Mouse (Mus musculus): ENCODE data around the gene Ugt1a5. TPM values are rescaled to one million over a fixed set of nuclear protein-coding genes. Genes with fewer than 3 reads are reported as not detected.

The Ugt1a5 gene
- polyA plus RNA-seq, 1 experiment: not detected

DNA sequence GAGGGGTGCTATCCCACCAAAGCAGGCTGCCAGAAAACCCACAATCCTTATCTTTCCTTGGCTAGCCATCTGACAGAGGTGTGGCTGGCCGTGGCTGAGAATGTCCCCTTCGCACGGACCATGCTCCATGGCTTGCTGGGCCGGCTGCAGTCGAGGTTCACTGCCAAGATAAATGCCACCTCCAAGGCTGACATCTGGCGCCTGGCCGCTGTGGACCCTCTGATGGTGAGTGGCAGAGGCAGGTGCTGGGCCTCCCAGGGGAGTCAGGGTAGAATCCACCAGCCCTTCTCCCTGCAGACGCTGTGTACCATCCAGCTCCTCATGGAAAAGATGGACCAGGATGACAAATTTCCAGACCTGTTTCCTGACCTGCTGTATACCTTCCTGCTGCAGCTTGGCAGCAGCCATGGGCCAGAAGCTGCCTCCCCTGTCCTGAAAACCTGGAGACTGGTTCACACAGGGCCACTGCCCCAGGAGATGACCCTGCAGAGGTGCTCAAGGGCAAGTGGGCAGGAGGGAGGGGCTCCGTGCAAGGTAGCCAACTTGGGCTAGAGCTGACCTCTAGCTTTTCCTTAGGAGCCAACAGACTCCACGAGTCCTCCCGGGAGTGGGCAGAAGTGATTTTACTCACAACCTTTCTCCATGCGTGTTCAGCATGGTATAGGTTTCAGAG lies 89.1 kb downstream of the Ugt1a5 start:
- no peak overlapping the region for H3K27ac ChIP-seq (ENCODE audit: insufficient read depth, low read depth, low read length)
- no peak for TF ChIP-seq CTCF (IDR thresholded peaks at IDR 0.05; ENCODE audit: insufficient read depth, low read depth, low read length)
- WGBS: 91% methylated on average over 12 of the region's 12 CpGs
- no peak overlapping the region for H3K4me3 ChIP-seq (ENCODE audit: insufficient read depth, low read depth, low read length)
- H3K4me1 ChIP-seq (ENCODE audit: control insufficient read depth, insufficient read depth, low read length): peaks cover 3% of the 10 kb centered on the region; the same call in 1 of the 2 replicates

DNA sequence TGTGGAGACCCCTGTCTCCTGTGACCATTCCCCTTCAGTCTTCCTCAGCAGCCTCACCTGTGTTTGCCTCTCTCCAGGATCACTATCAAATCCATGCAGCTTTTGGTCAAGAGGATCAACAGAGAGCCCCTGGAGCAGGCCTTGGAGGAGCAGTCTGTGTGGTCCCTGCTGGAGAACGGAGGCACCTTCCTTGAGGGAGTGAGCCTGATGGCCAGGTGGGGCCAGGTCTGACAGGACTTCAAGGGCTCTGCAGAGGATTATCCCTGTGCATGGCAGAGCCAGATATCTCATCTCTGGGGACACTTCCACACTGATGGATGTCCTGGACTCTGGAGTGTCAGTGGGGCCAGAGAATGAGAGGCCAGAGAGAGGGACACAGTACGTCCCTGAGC lies 89.7 kb downstream of the Ugt1a5 start:
- Histone ChIP-seq H3K4me1 (ENCODE audit: control insufficient read depth, insufficient read depth, low read length) (peaks cover 3% of the 10 kb centered on the region; the same call in 1 of the 2 replicates), H3K27ac (ENCODE audit: insufficient read depth, low read depth, low read length) (no peak overlapping the region), H3K4me3 (ENCODE audit: insufficient read depth, low read depth, low read length) (no peak overlapping the region)
- 60% methylated on average over 2 of the region's 2 CpGs for WGBS
- no peak for TF ChIP-seq CTCF (IDR thresholded peaks at IDR 0.05; ENCODE audit: insufficient read depth, low read depth, low read length)
- no peak for TF ChIP-seq POLR2A (IDR thresholded peaks at IDR 0.05; ENCODE audit: insufficient read depth, low read depth, low read length)

- Histone ChIP-seq H3K4me1 (ENCODE audit: control insufficient read depth, insufficient read depth, low read length) (peaks cover 3% of the 10 kb centered on the region; the same call in 1 of the 2 replicates), H3K27ac (ENCODE audit: insufficient read depth, low read depth, low read length) (no peak overlapping the region), H3K4me3 (ENCODE audit: insufficient read depth, low read depth, low read length) (no peak overlapping the region)
- 80% methylated on average over 13 of the region's 13 CpGs for WGBS
- TF ChIP-seq POLR2A (IDR thresholded peaks at IDR 0.05; ENCODE audit: insufficient read depth, low read depth, low read length) (no peak), CTCF (IDR thresholded peaks at IDR 0.05; ENCODE audit: insufficient read depth, low read depth, low read length) (no peak)
Measured at GRCm38 (mm10) chr1:88255989-88256754, 90.4 kb downstream of the Ugt1a5 start.

DNA sequence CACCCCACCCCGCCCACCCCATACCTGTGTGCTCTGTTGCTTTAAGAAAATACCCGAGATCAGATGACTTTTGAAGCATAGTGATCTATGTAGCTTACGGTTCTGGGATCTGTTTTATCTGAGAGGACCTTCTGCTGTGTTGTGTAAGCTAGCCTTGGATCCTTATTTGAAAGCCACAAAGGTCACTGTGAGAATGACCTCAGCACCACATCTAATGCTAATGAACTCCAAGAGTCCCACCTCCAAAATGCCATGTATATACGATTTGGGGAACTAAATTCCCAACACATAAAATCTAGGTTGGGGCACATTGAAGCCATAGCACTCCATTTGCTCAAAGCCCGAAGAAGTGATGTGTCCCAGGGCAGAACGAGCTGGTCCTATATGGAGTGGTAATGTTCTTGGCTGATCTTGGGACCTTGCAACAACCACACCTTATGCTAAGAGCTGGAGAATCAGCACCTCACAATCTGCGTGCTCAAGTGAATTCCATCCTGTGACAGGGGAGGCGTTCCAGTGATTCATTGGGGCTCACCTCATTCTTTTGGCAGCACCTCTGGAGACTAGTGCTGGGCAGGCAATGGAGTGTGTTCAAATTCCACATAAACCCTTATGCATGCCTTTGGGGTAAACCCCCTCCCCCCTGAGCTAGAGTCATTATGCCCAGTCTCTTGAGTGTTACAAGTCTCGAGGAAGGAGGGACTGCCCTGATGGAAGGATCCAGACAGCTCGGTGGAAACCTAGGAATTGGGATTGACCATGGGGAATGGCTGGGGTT lies 91.3 kb downstream of the Ugt1a5 start:
- Histone ChIP-seq H3K4me1 (ENCODE audit: control insufficient read depth, insufficient read depth, low read length) (peaks cover 3% of the 10 kb centered on the region; the same call in 1 of the 2 replicates), H3K4me3 (ENCODE audit: insufficient read depth, low read depth, low read length) (no peak overlapping the region), H3K27ac (ENCODE audit: insufficient read depth, low read depth, low read length) (no peak overlapping the region)
- TF ChIP-seq POLR2A (IDR thresholded peaks at IDR 0.05; ENCODE audit: insufficient read depth, low read depth, low read length) (no peak), CTCF (IDR thresholded peaks at IDR 0.05; ENCODE audit: insufficient read depth, low read depth, low read length) (no peak)
- WGBS: 80% methylated on average over 10 of the region's 10 CpGs

DNA sequence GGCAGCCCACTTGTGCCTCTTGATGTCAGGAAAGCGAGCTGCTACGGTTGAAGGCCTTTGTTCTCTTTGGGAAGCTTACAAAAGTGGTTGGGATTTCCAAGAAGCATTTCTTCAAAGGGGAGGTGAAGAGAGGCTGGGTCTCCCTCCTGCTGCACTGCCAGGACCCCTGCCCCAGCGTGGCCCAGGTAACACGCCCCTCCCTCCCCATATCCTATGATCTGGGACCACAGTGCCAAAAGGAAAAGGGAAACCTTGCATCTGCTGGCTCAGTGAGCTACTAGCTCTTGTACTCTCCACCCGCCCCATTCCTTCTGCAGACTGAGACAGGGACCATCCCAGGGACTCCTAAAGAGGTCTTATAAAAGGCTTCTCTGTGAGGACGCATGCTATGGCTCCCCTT lies 91.9 kb downstream of the Ugt1a5 start:
- H3K4me3 ChIP-seq (ENCODE audit: insufficient read depth, low read depth, low read length): no peak overlapping the region
- no peak for TF ChIP-seq CTCF (IDR thresholded peaks at IDR 0.05; ENCODE audit: insufficient read depth, low read depth, low read length)
- no peak for TF ChIP-seq POLR2A (IDR thresholded peaks at IDR 0.05; ENCODE audit: insufficient read depth, low read depth, low read length)
- no peak overlapping the region for H3K27ac ChIP-seq (ENCODE audit: insufficient read depth, low read depth, low read length)
- 81% methylated on average over 6 of the region's 6 CpGs for WGBS
- peaks cover 6% of the 10 kb centered on the region; the same call in 1 of the 2 replicates for H3K4me1 ChIP-seq (ENCODE audit: control insufficient read depth, insufficient read depth, low read length)

- H3K4me3 ChIP-seq (ENCODE audit: insufficient read depth, low read depth, low read length): no peak overlapping the region
- peaks cover 6% of the 10 kb centered on the region; the same call in 1 of the 2 replicates for H3K4me1 ChIP-seq (ENCODE audit: control insufficient read depth, insufficient read depth, low read length)
- no peak overlapping the region for H3K27ac ChIP-seq (ENCODE audit: insufficient read depth, low read depth, low read length)
- WGBS: 71% methylated on average over 6 of the region's 6 CpGs
- TF ChIP-seq CTCF (IDR thresholded peaks at IDR 0.05; ENCODE audit: insufficient read depth, low read depth, low read length) (no peak), POLR2A (IDR thresholded peaks at IDR 0.05; ENCODE audit: insufficient read depth, low read depth, low read length) (no peak)
Measured at GRCm38 (mm10) chr1:88258361-88258760, 92.5 kb downstream of the Ugt1a5 start.

GRCm38 (mm10) chr1:88258881-88259642 lies 93.2 kb downstream of the Ugt1a5 start:
- Histone ChIP-seq H3K27ac (ENCODE audit: insufficient read depth, low read depth, low read length) (no peak overlapping the region), H3K4me3 (ENCODE audit: insufficient read depth, low read depth, low read length) (no peak overlapping the region), H3K4me1 (ENCODE audit: control insufficient read depth, insufficient read depth, low read length) (peaks cover 6% of the 10 kb centered on the region; the same call in 1 of the 2 replicates)
- WGBS: 80% methylated on average over 8 of the region's 8 CpGs
- TF ChIP-seq POLR2A (IDR thresholded peaks at IDR 0.05; ENCODE audit: insufficient read depth, low read depth, low read length) (no peak), CTCF (IDR thresholded peaks at IDR 0.05; ENCODE audit: insufficient read depth, low read depth, low read length) (no peak)

- TF ChIP-seq POLR2A (IDR thresholded peaks at IDR 0.05; ENCODE audit: insufficient read depth, low read depth, low read length): no peak
- no peak for TF ChIP-seq CTCF (IDR thresholded peaks at IDR 0.05; ENCODE audit: insufficient read depth, low read depth, low read length)
- Histone ChIP-seq H3K4me1 (ENCODE audit: control insufficient read depth, insufficient read depth, low read length) (peaks cover 6% of the 10 kb centered on the region; the same call in 1 of the 2 replicates), H3K4me3 (ENCODE audit: insufficient read depth, low read depth, low read length) (no peak overlapping the region), H3K27ac (ENCODE audit: insufficient read depth, low read depth, low read length) (no peak overlapping the region)
- WGBS: 86% methylated on average over 4 of the region's 4 CpGs
Measured at GRCm38 (mm10) chr1:88259643-88260024, 93.8 kb downstream of the Ugt1a5 start.

All from olfactory bulb, adult 2 months (tissue).